Mouse (Mus musculus): ENCODE results near the gene Npcd. TPM values are rescaled to one million over a fixed set of nuclear protein-coding genes. Genes with fewer than 3 reads are reported as not detected.

The Npcd gene
- polyA plus RNA-seq, 1 experiment: 1.2 TPM

GRCm38 (mm10) chr15:79797680-79798079 is 36.4 kb downstream of the Npcd start:
- Histone ChIP-seq H3K9me3 (replicated peaks; ENCODE audit: control insufficient read depth, insufficient read depth, low read length, poor library complexity, severe bottlenecking) (no peaks in the 10 kb centered on the region), H3K9ac (ENCODE audit: low read depth, poor library complexity, severe bottlenecking) (no peak overlapping the region), H3K27ac (ENCODE audit: insufficient read depth, low read length) (no peak overlapping the region), H3K4me3 (ENCODE audit: low read depth, low read length) (no peak overlapping the region), H3K36me3 (ENCODE audit: control insufficient read depth, insufficient read depth, low read length, poor library complexity, severe bottlenecking) (no peaks in the 10 kb centered on the region), H3K27me3 (ENCODE audit: control insufficient read depth, insufficient read depth, low read length, poor library complexity, severe bottlenecking) (peaks cover 4% of the 10 kb centered on the region), H3K4me1 (ENCODE audit: control insufficient read depth, insufficient read depth, low read length) (no peaks in the 10 kb centered on the region)
- TF ChIP-seq EP300 (IDR thresholded peaks at IDR 0.05; ENCODE audit: insufficient read depth, low read depth, low read length) (no peak), CTCF (IDR thresholded peaks at IDR 0.05; ENCODE audit: low read depth, low read length) (no peak), POLR2A (IDR thresholded peaks at IDR 0.05; ENCODE audit: insufficient read depth, low read length) (no peak)

GRCm38 (mm10) chr15:79797096-79797495 is 36.9 kb downstream of the Npcd start:
- Histone ChIP-seq H3K27ac (ENCODE audit: insufficient read depth, low read length) (no peak overlapping the region), H3K4me3 (ENCODE audit: low read depth, low read length) (no peak overlapping the region), H3K9ac (ENCODE audit: low read depth, poor library complexity, severe bottlenecking) (no peak overlapping the region), H3K27me3 (ENCODE audit: control insufficient read depth, insufficient read depth, low read length, poor library complexity, severe bottlenecking) (no peaks in the 10 kb centered on the region), H3K4me1 (ENCODE audit: control insufficient read depth, insufficient read depth, low read length) (no peaks in the 10 kb centered on the region), H3K36me3 (ENCODE audit: control insufficient read depth, insufficient read depth, low read length, poor library complexity, severe bottlenecking) (no peaks in the 10 kb centered on the region), H3K9me3 (replicated peaks; ENCODE audit: control insufficient read depth, insufficient read depth, low read length, poor library complexity, severe bottlenecking) (no peaks in the 10 kb centered on the region)
- TF ChIP-seq CTCF (IDR thresholded peaks at IDR 0.05; ENCODE audit: low read depth, low read length) (no peak), EP300 (IDR thresholded peaks at IDR 0.05; ENCODE audit: insufficient read depth, low read depth, low read length) (no peak), POLR2A (IDR thresholded peaks at IDR 0.05; ENCODE audit: insufficient read depth, low read length) (no peak)

- TF ChIP-seq CTCF (IDR thresholded peaks at IDR 0.05; ENCODE audit: low read depth, low read length) (no peak), POLR2A (IDR thresholded peaks at IDR 0.05; ENCODE audit: insufficient read depth, low read length) (no peak), EP300 (IDR thresholded peaks at IDR 0.05; ENCODE audit: insufficient read depth, low read depth, low read length) (no peak)
- no peak overlapping the region for H3K27ac ChIP-seq (ENCODE audit: insufficient read depth, low read length)
- no peak overlapping the region for H3K4me3 ChIP-seq (ENCODE audit: low read depth, low read length)
- no peaks in the 10 kb centered on the region for H3K27me3 ChIP-seq (ENCODE audit: control insufficient read depth, insufficient read depth, low read length, poor library complexity, severe bottlenecking)
- no peaks in the 10 kb centered on the region for H3K4me1 ChIP-seq (ENCODE audit: control insufficient read depth, insufficient read depth, low read length)
- H3K36me3 ChIP-seq (ENCODE audit: control insufficient read depth, insufficient read depth, low read length, poor library complexity, severe bottlenecking): no peaks in the 10 kb centered on the region
- H3K9me3 ChIP-seq (replicated peaks; ENCODE audit: control insufficient read depth, insufficient read depth, low read length, poor library complexity, severe bottlenecking): no peaks in the 10 kb centered on the region
- no peak overlapping the region for H3K9ac ChIP-seq (ENCODE audit: low read depth, poor library complexity, severe bottlenecking)
Measured at GRCm38 (mm10) chr15:79796256-79796655, 37.8 kb downstream of the Npcd start.

- Histone ChIP-seq H3K36me3 (ENCODE audit: control insufficient read depth, insufficient read depth, low read length, poor library complexity, severe bottlenecking) (no peaks in the 10 kb centered on the region), H3K9ac (ENCODE audit: low read depth, poor library complexity, severe bottlenecking) (no peak overlapping the region), H3K4me3 (ENCODE audit: low read depth, low read length) (no peak overlapping the region), H3K9me3 (replicated peaks; ENCODE audit: control insufficient read depth, insufficient read depth, low read length, poor library complexity, severe bottlenecking) (no peaks in the 10 kb centered on the region), H3K27me3 (ENCODE audit: control insufficient read depth, insufficient read depth, low read length, poor library complexity, severe bottlenecking) (no peaks in the 10 kb centered on the region), H3K27ac (ENCODE audit: insufficient read depth, low read length) (no peak overlapping the region), H3K4me1 (ENCODE audit: control insufficient read depth, insufficient read depth, low read length) (no peaks in the 10 kb centered on the region)
- TF ChIP-seq EP300 (IDR thresholded peaks at IDR 0.05; ENCODE audit: insufficient read depth, low read depth, low read length): no peak
- TF ChIP-seq CTCF (IDR thresholded peaks at IDR 0.05; ENCODE audit: low read depth, low read length): no peak
- TF ChIP-seq POLR2A (IDR thresholded peaks at IDR 0.05; ENCODE audit: insufficient read depth, low read length): no peak
Measured at GRCm38 (mm10) chr15:79794173-79794572, 39.9 kb downstream of the Npcd start.

DNA sequence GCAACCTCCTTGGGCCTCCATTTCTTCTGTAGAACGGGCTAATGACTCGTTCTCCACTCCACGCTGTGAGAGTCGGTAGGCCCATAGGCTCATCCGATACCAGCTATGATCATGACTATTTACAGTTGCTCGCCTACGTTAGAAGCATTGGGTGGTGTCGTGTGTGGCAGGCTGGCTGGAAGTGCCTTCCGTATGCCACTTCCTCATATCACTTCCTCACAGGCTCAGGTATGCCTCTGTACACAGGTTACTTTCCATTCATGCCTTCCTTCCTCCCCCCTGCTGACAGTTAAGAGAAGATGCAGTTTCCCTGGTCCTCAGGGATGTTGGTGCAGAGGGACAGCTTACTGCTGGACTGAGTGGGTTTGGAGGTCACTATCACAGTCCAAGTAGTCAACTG is 41.0 kb downstream of the Npcd start:
- Histone ChIP-seq H3K9me3 (replicated peaks; ENCODE audit: control insufficient read depth, insufficient read depth, low read length, poor library complexity, severe bottlenecking) (no peaks in the 10 kb centered on the region), H3K9ac (ENCODE audit: low read depth, poor library complexity, severe bottlenecking) (no peak overlapping the region), H3K27me3 (ENCODE audit: control insufficient read depth, insufficient read depth, low read length, poor library complexity, severe bottlenecking) (no peaks in the 10 kb centered on the region), H3K27ac (ENCODE audit: insufficient read depth, low read length) (no peak overlapping the region), H3K36me3 (ENCODE audit: control insufficient read depth, insufficient read depth, low read length, poor library complexity, severe bottlenecking) (no peaks in the 10 kb centered on the region), H3K4me3 (ENCODE audit: low read depth, low read length) (no peak overlapping the region), H3K4me1 (ENCODE audit: control insufficient read depth, insufficient read depth, low read length) (no peaks in the 10 kb centered on the region)
- TF ChIP-seq POLR2A (IDR thresholded peaks at IDR 0.05; ENCODE audit: insufficient read depth, low read length) (no peak), EP300 (IDR thresholded peaks at IDR 0.05; ENCODE audit: insufficient read depth, low read depth, low read length) (no peak), CTCF (IDR thresholded peaks at IDR 0.05; ENCODE audit: low read depth, low read length) (no peak)

GRCm38 (mm10) chr15:79792455-79792854 is 41.6 kb downstream of the Npcd start:
- Histone ChIP-seq H3K9me3 (replicated peaks; ENCODE audit: control insufficient read depth, insufficient read depth, low read length, poor library complexity, severe bottlenecking) (no peaks in the 10 kb centered on the region), H3K9ac (ENCODE audit: low read depth, poor library complexity, severe bottlenecking) (no peak overlapping the region), H3K27ac (ENCODE audit: insufficient read depth, low read length) (no peak overlapping the region), H3K36me3 (ENCODE audit: control insufficient read depth, insufficient read depth, low read length, poor library complexity, severe bottlenecking) (no peaks in the 10 kb centered on the region), H3K4me3 (ENCODE audit: low read depth, low read length) (peak overlapping the region; percentile 37), H3K27me3 (ENCODE audit: control insufficient read depth, insufficient read depth, low read length, poor library complexity, severe bottlenecking) (no peaks in the 10 kb centered on the region), H3K4me1 (ENCODE audit: control insufficient read depth, insufficient read depth, low read length) (no peaks in the 10 kb centered on the region)
- TF ChIP-seq POLR2A (IDR thresholded peaks at IDR 0.05; ENCODE audit: insufficient read depth, low read length) (peak; percentile 53), EP300 (IDR thresholded peaks at IDR 0.05; ENCODE audit: insufficient read depth, low read depth, low read length) (no peak; the same call in 1 of the 2 replicates)
